Mouse (Mus musculus) testis, adult 2 months (tissue): ENCODE data around the gene Mettl22. TPM values are rescaled to one million over a fixed set of nuclear protein-coding genes. Genes with fewer than 3 reads are reported as not detected.

Experiments
- H3K27ac ChIP-seq: fragments of 200-500 bp; 2 replicates; pipeline ENCODE4 v1.5.1; 2012; ENCODE audit warnings: low read depth, low read length; ENCODE audit not compliant: control insufficient read depth, insufficient read depth
- H3K27me3 ChIP-seq: fragments of 200-500 bp; 2 replicates; pipeline ENCODE4 v1.6.1; 2012; ENCODE audit warnings: mild to moderate bottlenecking, low read length, moderate library complexity; ENCODE audit not compliant: control insufficient read depth, insufficient read depth
- H3K36me3 ChIP-seq: fragments of 200-500 bp; 2 replicates; pipeline ENCODE4 v1.6.1; 2012; ENCODE audit warnings: mild to moderate bottlenecking, low read length; ENCODE audit not compliant: control insufficient read depth, insufficient read depth
- H3K4me1 ChIP-seq: fragments of 200-500 bp; 2 replicates; pipeline ENCODE4 v1.6.1; 2012; ENCODE audit warnings: low read length; ENCODE audit not compliant: control insufficient read depth, insufficient read depth
- H3K4me3 ChIP-seq: fragments of 200-500 bp; 2 replicates; pipeline ENCODE4 v1.5.1; 2012; ENCODE audit warnings: low read depth, mild to moderate bottlenecking, low read length, moderate library complexity, mixed read lengths; ENCODE audit not compliant: control insufficient read depth
- CTCF ChIP-seq: fragments of 200-500 bp; IDR thresholded peaks from 2 replicates; pipeline ENCODE4 v1.5.1; 2012; ENCODE audit warnings: low read depth, mild to moderate bottlenecking, inconsistent platforms, low read length, moderate library complexity; ENCODE audit not compliant: control insufficient read depth, insufficient read depth, insufficient replicate concordance
- POLR2A ChIP-seq: fragments of 200-500 bp; IDR thresholded peaks from 2 replicates; pipeline ENCODE4 v1.6.1; 2012; ENCODE audit warnings: low read depth, mild to moderate bottlenecking, inconsistent platforms, low read length, moderate library complexity; ENCODE audit not compliant: control insufficient read depth
- polyA plus RNA-seq: library from polyadenylated mRNA; depleted of rRNA; stranded (reverse); fragments of >200 nt; gene quantifications from 2 replicates; pipeline ENCODE4 v1.2.3, GENCODE M21; 2012

The Mettl22 gene
- polyA plus RNA-seq, 1 experiment = 110 TPM

DNA sequence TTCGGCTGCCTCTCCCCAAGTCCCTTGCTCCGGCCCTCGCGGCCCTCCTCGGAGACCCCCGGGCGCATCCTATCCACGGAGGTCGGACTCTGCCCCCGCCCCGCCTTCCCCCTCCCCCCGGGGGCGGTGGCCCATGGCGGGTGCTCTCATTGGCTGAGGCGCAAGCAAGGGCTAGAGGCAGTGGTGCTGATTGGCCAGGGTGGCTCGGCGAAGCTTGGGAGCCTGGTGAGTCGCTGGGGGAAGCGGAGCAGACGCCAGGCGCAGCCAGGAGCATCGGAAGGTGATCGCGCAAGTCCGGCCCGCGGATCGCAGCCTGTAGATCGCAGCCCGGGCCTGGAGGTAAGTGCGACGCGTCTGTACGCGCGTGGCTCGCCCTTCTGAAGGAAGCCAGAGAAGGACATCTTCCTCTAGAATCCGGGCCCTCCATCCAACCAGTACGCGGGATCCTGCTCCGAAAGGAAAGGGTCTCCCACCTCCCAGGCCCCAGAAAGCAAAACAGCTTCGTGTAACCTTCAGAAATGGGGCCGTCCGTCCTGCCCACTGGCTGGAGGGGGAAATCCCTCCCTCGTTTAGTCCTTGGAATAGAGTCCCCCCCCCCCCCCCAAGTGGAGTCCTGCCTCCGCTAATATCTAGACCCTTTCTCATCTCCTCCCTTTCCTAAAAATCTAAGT, 42.8 kb downstream of the Mettl22 start, which contains the start of gene Abat:
Gene Abat, plus strand, starts transcription at position 194 of the 671 bp plus-strand sequence.
- TF ChIP-seq CTCF = no peak
- peak; percentile 61; the same call in 1 of the 2 replicates for TF ChIP-seq POLR2A
- Histone ChIP-seq H3K4me1 (peaks cover 15% of the 10 kb centered on the region), H3K27me3 (no peaks in the 10 kb centered on the region), H3K27ac (peak within 1 kb of the TSS; percentile 32; the same call in 1 of the 2 replicates), H3K4me3 (peak within 1 kb of the TSS; percentile 86), H3K36me3 (no peaks in the 10 kb centered on the region)

DNA sequence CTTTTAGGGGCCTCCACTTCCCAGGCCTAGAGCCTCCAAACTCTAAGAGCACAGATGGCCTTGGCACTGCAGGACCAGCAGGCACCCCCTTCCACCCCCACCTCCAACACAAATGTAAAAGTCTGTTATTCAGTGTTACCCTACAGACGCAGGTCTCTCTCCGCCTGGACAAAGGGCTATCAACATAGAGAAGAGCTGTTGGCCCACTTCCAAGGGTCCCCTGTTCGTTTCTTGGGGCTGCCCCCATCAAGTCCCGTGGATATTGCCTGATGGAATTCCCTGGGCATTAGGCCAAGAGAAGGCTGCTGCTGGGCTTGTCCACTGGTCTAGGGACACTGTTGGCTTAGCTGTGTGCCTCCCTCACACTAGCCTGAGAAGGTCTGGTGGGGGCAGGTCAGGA, 43.6 kb downstream of the Mettl22 start:
- TF ChIP-seq CTCF (no peak), POLR2A (no peak)
- peaks cover 15% of the 10 kb centered on the region for H3K4me1 ChIP-seq

GRCm38 (mm10) chr16:8520525-8520924, 49.9 kb downstream of the Mettl22 start:
- Histone ChIP-seq H3K36me3 (no peaks in the 10 kb centered on the region), H3K4me1 (no peaks in the 10 kb centered on the region; the same call in 1 of the 2 replicates), H3K4me3 (no peak overlapping the region), H3K27ac (no peak overlapping the region), H3K27me3 (no peaks in the 10 kb centered on the region)
- no peak for TF ChIP-seq CTCF
- TF ChIP-seq POLR2A = no peak

More for the DNA sequence above, 43.6 kb downstream of the Mettl22 start:
- Histone ChIP-seq H3K4me3 (peak overlapping the region; percentile 86), H3K27ac (no peak overlapping the region), H3K36me3 (no peaks in the 10 kb centered on the region), H3K27me3 (no peaks in the 10 kb centered on the region)

GRCm38 (mm10) chr16:8521322-8521721, 50.7 kb downstream of the Mettl22 start:
- no peaks in the 10 kb centered on the region for H3K36me3 ChIP-seq
- no peaks in the 10 kb centered on the region; the same call in 1 of the 2 replicates for H3K4me1 ChIP-seq
- H3K4me3 ChIP-seq = no peak overlapping the region
- H3K27me3 ChIP-seq = no peaks in the 10 kb centered on the region
- TF ChIP-seq POLR2A (no peak), CTCF (no peak)
- no peak overlapping the region for H3K27ac ChIP-seq

DNA sequence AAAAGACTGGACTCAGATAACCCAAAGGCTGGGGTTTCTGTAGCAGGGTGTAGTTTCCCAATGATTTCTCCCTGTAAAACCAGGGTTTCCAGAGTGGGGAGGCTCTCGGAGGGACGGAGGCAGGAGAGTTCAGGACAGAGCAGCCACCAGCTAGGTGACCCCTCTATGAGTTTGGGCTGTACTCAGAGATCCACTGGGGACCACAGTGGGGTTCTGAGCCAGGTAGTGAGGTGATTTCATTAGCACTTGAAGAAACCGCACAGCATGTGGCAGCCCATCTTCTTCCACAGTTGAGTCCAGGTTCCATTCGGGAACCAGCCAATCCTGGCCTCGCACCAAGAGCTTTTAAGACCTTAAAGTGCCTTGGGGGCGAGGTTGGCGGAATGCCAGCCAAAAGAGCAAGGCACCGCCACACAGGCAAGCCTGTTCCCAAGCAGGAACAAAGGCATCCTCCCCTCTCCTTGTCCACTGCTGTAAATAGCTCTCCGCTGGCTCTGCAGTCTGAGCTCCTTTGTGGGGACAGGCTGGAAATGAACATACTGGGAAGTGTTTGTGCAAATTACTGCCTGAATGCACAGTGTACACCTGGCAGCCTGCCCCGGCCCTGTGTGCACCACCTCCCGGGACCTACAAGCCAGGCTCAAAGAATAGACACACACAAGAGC, 53.0 kb downstream of the Mettl22 start:
- TF ChIP-seq CTCF = no peak
- Histone ChIP-seq H3K27ac (peak overlapping the region; percentile 7; the same call in 1 of the 2 replicates), H3K4me3 (no peak overlapping the region), H3K27me3 (no peaks in the 10 kb centered on the region), H3K4me1 (no peaks in the 10 kb centered on the region; the same call in 1 of the 2 replicates), H3K36me3 (no peaks in the 10 kb centered on the region)

- Histone ChIP-seq H3K36me3 (no peaks in the 10 kb centered on the region), H3K27ac (peak overlapping the region; percentile 7; the same call in 1 of the 2 replicates), H3K4me3 (no peak overlapping the region), H3K4me1 (no peaks in the 10 kb centered on the region; the same call in 1 of the 2 replicates), H3K27me3 (no peaks in the 10 kb centered on the region)
- TF ChIP-seq POLR2A = no peak
- TF ChIP-seq CTCF = no peak
Observed at GRCm38 (mm10) chr16:8524163-8524847, 53.7 kb downstream of the Mettl22 start.

- Histone ChIP-seq H3K4me3 (no peak overlapping the region), H3K4me1 (no peaks in the 10 kb centered on the region), H3K27me3 (no peaks in the 10 kb centered on the region), H3K27ac (no peak overlapping the region), H3K36me3 (no peaks in the 10 kb centered on the region)
- TF ChIP-seq CTCF = no peak
- TF ChIP-seq POLR2A = no peak
Observed at GRCm38 (mm10) chr16:8525293-8525692, 54.7 kb downstream of the Mettl22 start.
